Mouse (Mus musculus) CD4-positive helper T cell, adult 2 months (primary cell): ENCODE results near the gene Mcpt1.
"Not testable (repeated sequence)": the region's sequence is repeated elsewhere in the genome, so short reads cannot be mapped to it uniquely, and the experiment has no call there.

Experiments used
- DNase-seq: peaks from one replicate; pipeline ENCODE4 v3.0.0-alpha.2; 2012; ENCODE audit warnings: low read depth, missing footprints, low spot score

The Mcpt1 gene

DNA sequence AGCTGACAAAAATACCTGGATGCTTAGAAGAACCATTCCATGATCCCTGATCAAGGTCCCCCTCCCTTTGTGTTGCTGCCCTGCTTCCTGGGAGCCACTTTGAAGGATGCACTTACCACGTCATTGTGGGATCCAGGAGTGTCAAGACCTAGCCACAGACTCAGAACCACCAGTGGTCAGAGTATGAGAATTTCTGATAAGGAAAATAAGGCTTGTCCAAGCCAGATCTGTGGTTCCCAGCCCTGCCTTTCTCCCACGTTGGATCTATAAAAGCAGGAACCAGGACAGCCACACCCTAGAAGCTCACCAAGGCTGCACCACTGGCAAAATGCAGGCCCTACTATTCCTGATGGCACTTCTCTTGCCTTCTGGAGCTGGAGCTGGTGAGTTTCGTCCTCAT, at the start of gene Mcpt1:
Gene Mcpt1 (plus strand): TSS at position 301 of the 400 bp plus-strand sequence.
- DNase-seq: not testable (repeated sequence)

DNA sequence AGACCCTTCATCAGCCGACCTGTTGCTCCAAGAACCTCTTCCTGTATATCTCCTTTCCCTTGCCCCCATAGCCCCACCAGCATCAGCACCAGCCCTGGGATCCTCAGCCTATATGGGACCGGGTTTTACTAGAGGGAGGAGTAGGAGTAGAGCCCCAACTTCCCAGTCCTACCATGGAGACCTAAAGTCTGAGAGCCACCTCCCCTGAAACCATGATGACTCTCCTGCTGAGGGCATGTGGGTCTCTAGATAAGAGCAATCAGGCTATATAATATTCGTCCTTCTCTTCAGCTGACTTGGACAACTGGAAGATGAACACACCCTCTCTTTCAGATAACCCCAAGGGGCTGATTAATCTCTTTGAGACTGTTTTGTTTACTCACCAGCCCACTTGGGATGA, 30.3 kb upstream of the Mcpt1 start:
- DNase-seq: not testable (repeated sequence)

- DNase-seq: no peak
Measured at GRCm38 (mm10) chr14:56013147-56013546, 4.6 kb upstream of the Mcpt1 start.

- no peak for DNase-seq
Measured at GRCm38 (mm10) chr14:56013924-56014323, 3.8 kb upstream of the Mcpt1 start.

GRCm38 (mm10) chr14:56019446-56019845, 1.7 kb downstream of the Mcpt1 start:
- no peak for DNase-seq

DNA sequence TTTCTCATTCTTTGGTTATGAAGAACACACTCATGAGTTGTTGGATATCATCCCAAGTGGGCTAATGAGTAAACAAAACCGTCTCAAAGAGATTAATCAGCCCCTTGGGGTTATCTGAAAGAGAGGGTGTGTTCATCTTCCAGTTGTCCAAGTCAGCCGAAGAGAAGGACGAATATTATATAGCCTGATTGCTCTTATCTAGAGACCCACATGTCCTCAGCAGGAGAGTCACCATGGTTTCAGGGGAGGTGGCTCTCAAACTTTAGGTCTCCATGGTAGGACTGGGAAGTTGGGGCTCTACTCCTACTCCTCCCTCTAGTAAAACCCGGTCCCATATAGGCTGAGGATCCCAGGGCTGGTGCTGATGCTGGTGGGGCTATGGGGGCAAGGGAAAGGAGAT, 3.5 kb downstream of the Mcpt1 start:
- DNase-seq: not testable (repeated sequence)

GRCm38 (mm10) chr14:56030395-56030794, 12.6 kb downstream of the Mcpt1 start, which contains the start of gene Mcpt9:
Mcpt9 (minus strand) TSS chr14:56030495.
- not testable (repeated sequence) for DNase-seq

GRCm38 (mm10) chr14:56034433-56034832, 16.7 kb downstream of the Mcpt1 start:
- no peak for DNase-seq

DNA sequence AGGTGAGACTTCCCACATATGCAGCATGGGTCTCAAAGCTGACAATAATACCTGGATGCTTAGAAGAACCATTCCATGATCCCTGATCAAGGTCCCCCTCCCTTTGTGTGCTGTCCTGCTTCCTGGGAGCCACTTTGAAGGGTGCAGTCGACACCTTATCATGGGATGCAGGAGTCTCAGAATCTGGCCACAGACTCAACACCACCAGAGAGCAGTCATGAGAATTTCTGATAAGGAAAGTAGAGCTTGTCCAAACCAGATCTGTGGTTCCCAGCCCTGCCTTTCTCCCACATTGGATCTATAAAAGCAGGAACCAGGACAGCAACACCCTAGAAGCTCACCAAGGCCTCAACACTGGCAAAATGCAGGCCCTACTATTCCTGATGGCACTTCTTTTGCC, 24.0 kb downstream of the Mcpt1 start, which contains the start of gene Mcpt2:
Gene Mcpt2 (plus strand): TSS at position 250 of the 400 bp plus-strand sequence.
- not testable (repeated sequence) for DNase-seq

GRCm38 (mm10) chr14:56055408-56055807, 37.6 kb downstream of the Mcpt1 start:
- no peak for DNase-seq

GRCm38 (mm10) chr14:56057722-56058121, 40.0 kb downstream of the Mcpt1 start:
- DNase-seq: no peak

DNA sequence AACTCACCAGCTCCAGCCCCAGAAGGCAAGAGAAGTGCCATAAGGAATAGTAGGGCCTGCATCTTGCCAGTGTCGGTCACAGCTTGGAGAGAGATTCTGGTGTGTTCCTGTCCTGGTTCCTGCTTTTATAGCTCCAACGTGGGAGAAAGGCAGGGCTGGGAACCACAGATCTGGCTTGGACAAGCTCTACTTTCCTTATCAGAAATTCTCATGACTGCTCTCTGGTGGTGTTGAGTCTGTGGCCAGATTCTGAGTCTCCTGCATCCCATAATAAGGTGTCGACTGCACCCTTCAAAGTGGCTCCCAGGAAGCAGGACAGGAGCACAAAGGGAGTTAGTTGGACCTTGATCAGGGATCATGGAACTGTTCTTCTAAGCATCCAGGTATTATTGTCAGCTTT, 44.4 kb downstream of the Mcpt1 start, which contains the start of gene Mcpt4:
Gene Mcpt4 (minus strand): TSS at position 101 of the 400 bp plus-strand sequence.
- DNase-seq: not testable (repeated sequence)
